Mouse (Mus musculus): ENCODE data around the gene Rpl32. TPM values are rescaled to one million over a fixed set of nuclear protein-coding genes. Genes with fewer than 3 reads are reported as not detected.
"Not testable (repeated sequence)": the region's sequence is repeated elsewhere in the genome, so short reads cannot be mapped to it uniquely, and the experiment has no call there.

Rpl32 gene
- total and polyA plus RNA-seq, 2 experiments, result 193 to 1,017 TPM

DNA sequence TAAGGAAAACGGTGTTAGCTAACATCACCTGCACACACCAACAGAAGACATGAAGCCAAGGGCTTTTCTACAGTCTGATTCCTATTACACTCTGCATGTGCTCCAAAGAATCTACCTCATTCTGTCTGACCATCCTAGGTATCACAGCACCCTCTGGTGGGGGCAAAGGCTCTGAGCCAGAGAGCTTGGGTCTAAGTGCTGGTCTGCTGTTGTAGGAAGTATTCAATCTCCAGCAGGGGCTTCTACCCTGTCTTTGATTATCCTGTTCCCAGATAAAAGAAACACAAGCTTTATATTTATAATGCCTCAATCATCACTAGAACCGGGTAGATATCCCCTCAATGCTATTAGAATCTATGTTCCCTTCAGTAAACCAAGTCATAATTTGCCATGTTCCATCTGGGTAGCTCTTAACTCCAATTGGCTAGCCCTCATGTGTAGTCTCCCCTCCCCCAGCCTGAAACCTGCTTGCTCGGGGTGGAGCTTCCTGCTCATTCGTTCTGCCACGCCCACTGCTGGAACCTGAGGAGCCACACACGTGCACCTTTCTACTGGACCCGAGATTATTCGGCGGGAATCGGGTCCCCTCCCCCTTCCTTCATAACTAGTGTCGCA lies 15.4 kb upstream of the Rpl32 start:
- H3K27me3 ChIP-seq (ENCODE audit: control insufficient read depth, insufficient read depth, low read length); H3K9ac ChIP-seq (ENCODE audit: low read depth, low read length); H3K27ac ChIP-seq (replicated peaks; ENCODE audit: insufficient read depth, low read depth, low read length); H3K4me3 ChIP-seq (ENCODE audit: insufficient read depth, low read depth, low read length); H3K79me2 ChIP-seq (ENCODE audit: control insufficient read depth, insufficient read depth, low read length); H3K4me1 ChIP-seq (ENCODE audit: control insufficient read depth, insufficient read depth, low read length); H3K36me3 ChIP-seq (ENCODE audit: control insufficient read depth, insufficient read depth, low read length): not testable (repeated sequence)
- peak; percentile 57 for TF ChIP-seq CTCF (IDR thresholded peaks at IDR 0.05; ENCODE audit: low read depth, low read length)
- peak; percentile 46 for DNase-seq (ENCODE audit: extremely low read depth, low read depth, low spot score)
- 3% methylated on average over 6 of the region's 11 CpGs for WGBS

DNA sequence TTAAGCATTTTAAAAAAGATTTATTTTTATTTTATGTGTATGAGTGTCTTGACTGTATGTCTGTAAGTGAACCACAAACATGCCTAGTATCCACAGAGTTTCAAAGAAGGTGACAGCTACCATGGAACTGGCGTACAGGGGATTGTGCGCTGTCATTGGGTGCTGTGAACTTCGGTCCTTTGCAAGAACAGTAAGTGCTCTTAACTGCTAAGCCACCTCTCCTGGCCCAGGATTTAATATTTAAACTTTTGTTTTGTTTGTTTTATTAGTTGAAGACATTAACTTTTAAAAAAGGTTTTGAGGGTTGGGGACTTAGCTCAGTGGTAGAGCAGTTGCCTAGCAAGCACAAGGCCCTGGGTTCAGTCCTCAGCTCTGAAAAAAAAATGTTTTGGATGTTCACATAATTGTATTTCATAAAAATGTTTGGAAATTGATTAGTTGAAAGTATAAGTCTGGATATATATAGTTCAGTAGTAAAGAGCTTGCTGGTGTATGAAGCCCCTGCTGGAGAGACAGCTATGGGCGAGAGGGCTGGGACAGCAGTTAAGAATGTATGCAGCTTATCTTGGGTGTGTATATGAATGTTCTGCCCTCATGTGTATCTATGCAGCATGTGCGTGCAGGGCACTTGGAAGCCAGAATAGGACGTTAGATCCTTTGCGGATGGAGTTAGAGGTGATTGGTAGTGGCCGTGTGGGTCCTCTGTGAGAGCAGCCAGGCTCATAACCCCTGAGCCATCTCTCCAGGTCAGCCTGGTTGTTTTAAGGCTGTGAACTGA lies 12.9 kb upstream of the Rpl32 start:
- H3K36me3 ChIP-seq (ENCODE audit: control insufficient read depth, insufficient read depth, low read length), result no peaks in the 10 kb centered on the region
- no peaks in the 10 kb centered on the region for H3K27me3 ChIP-seq (ENCODE audit: control insufficient read depth, insufficient read depth, low read length)
- no peaks in the 10 kb centered on the region for H3K79me2 ChIP-seq (ENCODE audit: control insufficient read depth, insufficient read depth, low read length)
- H3K4me1 ChIP-seq (ENCODE audit: control insufficient read depth, insufficient read depth, low read length), result no peaks in the 10 kb centered on the region; the same call in 1 of the 2 replicates
- no peak overlapping the region for H3K9ac ChIP-seq (ENCODE audit: low read depth, low read length)
- TF ChIP-seq CTCF (IDR thresholded peaks at IDR 0.05; ENCODE audit: low read depth, low read length) (no peak), POLR2A (IDR thresholded peaks at IDR 0.05; ENCODE audit: extremely low read depth, insufficient read depth, low read length) (no peak)
- H3K27ac ChIP-seq (replicated peaks; ENCODE audit: insufficient read depth, low read depth, low read length), result no peak overlapping the region
- no peak overlapping the region for H3K4me3 ChIP-seq (ENCODE audit: insufficient read depth, low read depth, low read length)
- WGBS, result 88% methylated on average over 8 of the region's 8 CpGs
- DNase-seq (ENCODE audit: extremely low read depth, low read depth, low spot score), result no peak

DNA sequence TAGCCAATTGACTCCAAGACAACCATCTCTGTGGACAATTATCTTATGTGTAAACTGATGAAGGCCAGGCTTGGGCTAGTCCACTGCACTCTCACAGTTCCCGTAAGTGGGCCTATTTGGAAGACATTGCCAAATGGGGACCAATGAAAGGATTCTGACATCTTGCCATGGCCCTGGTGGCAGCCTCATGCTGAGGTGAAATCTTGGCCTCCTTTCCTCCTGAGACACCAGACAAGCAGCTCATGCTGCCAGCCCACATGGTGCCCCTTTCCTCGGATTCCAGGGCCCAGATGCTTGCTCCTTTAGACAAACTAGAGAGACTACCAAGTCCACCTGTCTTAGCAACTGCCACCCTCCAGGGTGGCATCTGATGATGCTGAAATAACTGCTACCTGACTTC lies 9.6 kb upstream of the Rpl32 start:
- H3K9ac ChIP-seq (ENCODE audit: low read depth, low read length), result no peak overlapping the region
- DNase-seq (ENCODE audit: extremely low read depth, low read depth, low spot score), result no peak
- H3K79me2 ChIP-seq (ENCODE audit: control insufficient read depth, insufficient read depth, low read length), result no peaks in the 10 kb centered on the region
- no peaks in the 10 kb centered on the region for H3K27me3 ChIP-seq (ENCODE audit: control insufficient read depth, insufficient read depth, low read length)
- H3K4me1 ChIP-seq (ENCODE audit: control insufficient read depth, insufficient read depth, low read length), result peaks cover 4% of the 10 kb centered on the region; the same call in 1 of the 2 replicates
- no peak overlapping the region for H3K27ac ChIP-seq (replicated peaks; ENCODE audit: insufficient read depth, low read depth, low read length)
- no peaks in the 10 kb centered on the region for H3K36me3 ChIP-seq (ENCODE audit: control insufficient read depth, insufficient read depth, low read length)
- TF ChIP-seq POLR2A (IDR thresholded peaks at IDR 0.05; ENCODE audit: extremely low read depth, insufficient read depth, low read length) (no peak), CTCF (IDR thresholded peaks at IDR 0.05; ENCODE audit: low read depth, low read length) (no peak)
- H3K4me3 ChIP-seq (ENCODE audit: insufficient read depth, low read depth, low read length), result no peak overlapping the region
- 80% methylated on average over 2 of the region's 2 CpGs for WGBS

DNA sequence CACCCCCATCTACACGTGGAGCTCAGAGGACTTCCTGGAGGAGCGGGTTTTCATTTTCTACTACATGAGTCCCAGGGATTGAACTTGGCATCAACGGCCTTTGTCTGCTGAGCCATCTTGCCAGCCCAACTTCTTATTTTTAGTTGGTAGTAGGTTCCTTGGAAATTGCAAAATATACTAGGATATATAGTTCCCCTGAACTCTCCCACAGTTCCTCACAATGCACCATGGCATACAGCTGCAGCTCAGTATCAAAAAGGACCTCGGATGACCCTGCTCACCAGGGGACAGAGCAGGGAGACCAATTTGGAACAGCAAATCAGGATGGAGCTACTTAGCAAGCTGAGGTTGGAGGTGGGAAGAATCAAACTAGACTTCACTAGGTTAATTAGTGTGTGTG lies 6.5 kb upstream of the Rpl32 start:
- no peak for DNase-seq (ENCODE audit: extremely low read depth, low read depth, low spot score)
- Histone ChIP-seq H3K27ac (replicated peaks; ENCODE audit: insufficient read depth, low read depth, low read length) (no peak overlapping the region), H3K4me3 (ENCODE audit: insufficient read depth, low read depth, low read length) (no peak overlapping the region), H3K4me1 (ENCODE audit: control insufficient read depth, insufficient read depth, low read length) (peaks cover 4% of the 10 kb centered on the region; the same call in 1 of the 2 replicates), H3K9ac (ENCODE audit: low read depth, low read length) (no peak overlapping the region), H3K79me2 (ENCODE audit: control insufficient read depth, insufficient read depth, low read length) (no peaks in the 10 kb centered on the region), H3K36me3 (ENCODE audit: control insufficient read depth, insufficient read depth, low read length) (no peaks in the 10 kb centered on the region), H3K27me3 (ENCODE audit: control insufficient read depth, insufficient read depth, low read length) (no peaks in the 10 kb centered on the region)
- 76% methylated on average over 4 of the region's 4 CpGs for WGBS
- no peak for TF ChIP-seq POLR2A (IDR thresholded peaks at IDR 0.05; ENCODE audit: extremely low read depth, insufficient read depth, low read length)
- TF ChIP-seq CTCF (IDR thresholded peaks at IDR 0.05; ENCODE audit: low read depth, low read length), result no peak

DNA sequence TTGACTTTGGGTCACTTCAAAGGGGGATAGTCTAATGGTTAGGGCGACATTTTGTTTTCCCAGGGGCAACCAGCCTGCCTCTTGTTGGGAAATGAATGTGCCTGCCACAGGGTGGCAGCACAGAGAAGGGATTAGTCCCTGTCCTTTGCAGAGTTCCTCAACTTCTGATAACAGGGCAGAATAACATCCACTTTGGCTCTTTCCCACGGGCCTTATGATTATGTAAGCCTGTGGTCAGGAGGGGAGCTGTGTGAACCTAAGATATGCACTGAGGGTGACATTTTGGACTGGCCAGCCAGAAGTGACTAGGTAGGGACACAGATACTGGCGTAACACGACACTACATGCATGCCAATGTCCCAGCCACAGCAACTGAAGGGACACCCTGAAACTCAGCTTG lies 5.6 kb upstream of the Rpl32 start:
- WGBS, result 32% methylated on average over 4 of the region's 4 CpGs
- no peak overlapping the region for H3K9ac ChIP-seq (ENCODE audit: low read depth, low read length)
- 0 out of 2 replicates have a peak overlapping the region, but pooled peaks have one; percentile 0 for H3K27ac ChIP-seq (replicated peaks; ENCODE audit: insufficient read depth, low read depth, low read length)
- H3K36me3 ChIP-seq (ENCODE audit: control insufficient read depth, insufficient read depth, low read length), result no peaks in the 10 kb centered on the region
- H3K27me3 ChIP-seq (ENCODE audit: control insufficient read depth, insufficient read depth, low read length), result no peaks in the 10 kb centered on the region
- peak; percentile 60 for DNase-seq (ENCODE audit: extremely low read depth, low read depth, low spot score)
- H3K79me2 ChIP-seq (ENCODE audit: control insufficient read depth, insufficient read depth, low read length), result no peaks in the 10 kb centered on the region
- TF ChIP-seq POLR2A (IDR thresholded peaks at IDR 0.05; ENCODE audit: extremely low read depth, insufficient read depth, low read length) (no peak), CTCF (IDR thresholded peaks at IDR 0.05; ENCODE audit: low read depth, low read length) (peak; percentile 75)
- H3K4me3 ChIP-seq (ENCODE audit: insufficient read depth, low read depth, low read length), result no peak overlapping the region
- H3K4me1 ChIP-seq (ENCODE audit: control insufficient read depth, insufficient read depth, low read length), result peaks cover 4% of the 10 kb centered on the region; the same call in 1 of the 2 replicates

DNA sequence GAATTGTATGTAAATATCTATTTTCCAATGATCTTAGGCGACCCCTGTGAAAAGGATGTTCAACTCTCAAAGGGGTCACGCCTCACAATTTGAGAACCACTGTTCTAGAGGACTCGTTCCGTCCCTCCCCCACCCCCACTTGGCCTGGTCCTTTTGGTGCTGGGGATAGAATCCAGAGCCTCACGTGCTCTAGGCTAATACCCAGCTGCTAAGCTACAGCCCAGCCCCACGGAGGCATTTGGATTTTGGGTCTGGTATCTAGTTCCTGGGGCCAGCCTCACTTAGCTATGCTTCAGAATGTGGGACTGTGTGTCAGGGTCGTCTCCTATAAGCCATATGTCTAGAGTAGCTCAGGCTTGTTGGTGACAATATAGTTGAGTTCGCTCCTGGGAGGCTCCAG lies 3.1 kb upstream of the Rpl32 start:
- DNase-seq (ENCODE audit: extremely low read depth, low read depth, low spot score), result no peak
- Histone ChIP-seq H3K4me3 (ENCODE audit: insufficient read depth, low read depth, low read length) (no peak overlapping the region), H3K79me2 (ENCODE audit: control insufficient read depth, insufficient read depth, low read length) (peaks cover 8% of the 10 kb centered on the region; the same call in 1 of the 2 replicates), H3K27ac (replicated peaks; ENCODE audit: insufficient read depth, low read depth, low read length) (no peak overlapping the region), H3K27me3 (ENCODE audit: control insufficient read depth, insufficient read depth, low read length) (no peaks in the 10 kb centered on the region), H3K4me1 (ENCODE audit: control insufficient read depth, insufficient read depth, low read length) (peaks cover 11% of the 10 kb centered on the region), H3K36me3 (ENCODE audit: control insufficient read depth, insufficient read depth, low read length) (peaks cover 2% of the 10 kb centered on the region; the same call in 1 of the 2 replicates), H3K9ac (ENCODE audit: low read depth, low read length) (no peak overlapping the region)
- TF ChIP-seq CTCF (IDR thresholded peaks at IDR 0.05; ENCODE audit: low read depth, low read length) (no peak), POLR2A (IDR thresholded peaks at IDR 0.05; ENCODE audit: extremely low read depth, insufficient read depth, low read length) (no peak)
- 83% methylated on average over 8 of the region's 8 CpGs for WGBS
